Mouse (Mus musculus) left cerebral cortex, postnatal 36 days (tissue): ENCODE results near the gene Gm29797. TPM values are rescaled to one million over a fixed set of nuclear protein-coding genes. Genes with fewer than 3 reads are reported as not detected.

Source experiments
- DNase-seq, 2 experiments: peaks; one replicate each; pipeline ENCODE4 v3.0.0; 2021 to 2022; ENCODE audit warnings: low spot score in 2 of 2, mixed read lengths in 1 of 2
- intact Hi-C: fragments of 180-260 bp; cut with DNase I; formaldehyde crosslinking; loops from one replicate; pipeline ENCODE4 v1.15.1; 2025
- total RNA-seq, 2 experiments: library from RNA; stranded (reverse); gene quantifications; 2 replicates each; pipeline ENCODE4 v1.2.3; 2021

Gene Gm29797
- total RNA-seq, 2 experiments from 2014 or later, result 0.75 TPM; not detected in 1

- no peak for DNase-seq
- intact Hi-C loops, result no loop called here
These were observed 35.5 kb downstream of the Gm29797 start for GRCm38 (mm10) chr2:181692304-181692703.

GRCm38 (mm10) chr2:181693339-181694280 is 36.8 kb downstream of the Gm29797 start, which contains the start of gene Rgs19:
Rgs19 (minus strand) TSS chr2:181693977.
- DNase-seq, result peak; percentile 81 to 87
- intact Hi-C loops, result no loop called here

GRCm38 (mm10) chr2:181694581-181694980 is 37.7 kb downstream of the Gm29797 start:
- no peak for DNase-seq
- intact Hi-C loops, result no loop called here

- intact Hi-C loops, result no loop called here
- DNase-seq, result no peak
These were observed 38.9 kb downstream of the Gm29797 start for GRCm38 (mm10) chr2:181695776-181696175.

GRCm38 (mm10) chr2:181696801-181697420 is 40.1 kb downstream of the Gm29797 start:
- intact Hi-C loops, result no loop called here
- no peak for DNase-seq

- DNase-seq, result no peak
- intact Hi-C loops, result no loop called here
These were observed 41.4 kb downstream of the Gm29797 start, which contains the start of gene Lkaaear1 for GRCm38 (mm10) chr2:181698241-181698640. Lkaaear1 (minus strand) TSS chr2:181698442.

- no peak for DNase-seq
- intact Hi-C loops, result loop anchor here (5.0 kb wide), 1 partner anchor 49 kb away; the partner anchor contains the start of gene Gm29797
These were observed 49.8 kb downstream of the Gm29797 start for GRCm38 (mm10) chr2:181706668-181707067.

Other genes starting within 250 kb of the Gm29797 start
- 10 to 100 TPM; 10.3 to 12.3 TPM for gene Zbtb46, start 197.6 kb upstream of the Gm29797 start, total RNA-seq
- gene Abhd16b, start 163.8 kb upstream of the Gm29797 start, total RNA-seq, result not detected
- 10 to 100 TPM; 64.1 to 72.6 TPM for gene Tpd52l2, start 159.9 kb upstream of the Gm29797 start, total RNA-seq
- gene Dnajc5, start 136.5 kb upstream of the Gm29797 start, total RNA-seq, result 100 to 1,000 TPM; 285 to 305 TPM
- gene Uckl1, start 72.1 kb upstream of the Gm29797 start, total RNA-seq, result 10 to 100 TPM; 33.1 to 65.4 TPM
- gene Prpf6, start 65.2 kb upstream of the Gm29797 start, total RNA-seq, result 10 to 100 TPM; 49.8 to 54.4 TPM
- 100 to 1,000 TPM in 1 of 2 experiments, 10 to 100 TPM in 1; 70.6 to 105 TPM for gene Zfp512b, start 64.2 kb upstream of the Gm29797 start, total RNA-seq
- gene Samd10, start 57.8 kb upstream of the Gm29797 start, total RNA-seq, result 10 to 100 TPM; 19.9 to 20.9 TPM
- 10 to 100 TPM; 11.3 to 14.7 TPM for gene Sox18, start 14.6 kb downstream of the Gm29797 start, total RNA-seq
- gene Tcea2, start 23.3 kb downstream of the Gm29797 start, total RNA-seq, result 10 to 100 TPM; 64.9 to 75.5 TPM
- gene Rgs19, start 36.9 kb downstream of the Gm29797 start, total RNA-seq, result 10 to 100 TPM; 32.7 to 36.0 TPM
- gene Lkaaear1, start 41.4 kb downstream of the Gm29797 start, total RNA-seq, result not detected
- 10 to 100 TPM; 54.7 to 55.4 TPM for gene Oprl1, start 58.0 kb downstream of the Gm29797 start, total RNA-seq
- gene Myt1, start 106.3 kb downstream of the Gm29797 start, total RNA-seq, result 10 to 100 TPM; 11.7 to 29.5 TPM
- gene Pcmtd2, start 180.8 kb downstream of the Gm29797 start, total RNA-seq, result 10 to 100 TPM; 81.4 to 90.5 TPM
- gene Polr3k, start 207.3 kb downstream of the Gm29797 start, total RNA-seq, result 10 to 100 TPM; 29.1 to 31.2 TPM